Mouse (Mus musculus): ENCODE data around the gene Ddx41. TPM values are rescaled to one million over a fixed set of nuclear protein-coding genes. Genes with fewer than 3 reads are reported as not detected.

Ddx41 gene
- total RNA-seq, 2 experiments from 2014 or later: 1.3 to 17.6 TPM

DNA sequence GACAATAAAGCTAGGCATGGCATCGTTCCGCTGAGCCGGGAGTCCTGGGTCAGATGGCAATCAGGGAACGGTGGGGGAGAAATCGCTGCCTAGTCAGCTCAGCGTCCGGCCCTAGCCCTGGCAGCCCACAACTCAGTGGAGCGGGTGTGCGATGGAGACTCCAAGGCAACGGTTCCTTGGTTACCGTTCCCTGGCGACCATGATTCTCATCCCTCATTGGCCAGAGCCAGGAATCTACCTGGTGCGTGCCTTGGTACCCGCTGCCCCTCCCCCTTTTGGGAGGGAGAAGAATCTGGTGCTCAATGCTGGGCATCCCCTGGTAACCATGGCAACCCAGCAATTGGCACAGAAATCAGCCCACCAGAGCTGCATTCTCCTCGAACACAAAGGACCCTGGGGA lies 52.9 kb downstream of the Ddx41 start:
- ATAC-seq (replicated peaks; ENCODE audit: low FRiP score, poor library complexity, severe bottlenecking): no peak

DNA sequence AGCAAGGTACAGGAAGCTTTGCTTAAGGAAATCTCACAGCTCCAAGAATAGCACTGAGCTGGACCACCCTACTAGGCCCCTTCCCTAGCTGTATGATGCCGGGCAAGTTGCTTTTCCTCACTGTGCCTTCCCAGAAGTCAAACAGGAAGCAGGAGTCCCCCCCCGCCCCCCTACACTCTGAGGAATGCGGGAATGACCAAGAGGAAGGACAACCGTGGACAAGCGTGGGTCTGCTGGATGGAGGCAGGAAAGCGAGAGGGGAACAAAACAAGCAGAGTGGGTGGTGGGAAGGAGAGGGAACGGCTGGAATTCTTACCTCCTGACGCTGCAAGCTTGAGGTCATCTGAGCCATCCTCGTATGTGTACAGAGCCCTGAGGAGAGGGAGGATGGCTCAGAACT lies 53.4 kb downstream of the Ddx41 start:
- ATAC-seq (replicated peaks; ENCODE audit: low FRiP score, poor library complexity, severe bottlenecking): no peak

DNA sequence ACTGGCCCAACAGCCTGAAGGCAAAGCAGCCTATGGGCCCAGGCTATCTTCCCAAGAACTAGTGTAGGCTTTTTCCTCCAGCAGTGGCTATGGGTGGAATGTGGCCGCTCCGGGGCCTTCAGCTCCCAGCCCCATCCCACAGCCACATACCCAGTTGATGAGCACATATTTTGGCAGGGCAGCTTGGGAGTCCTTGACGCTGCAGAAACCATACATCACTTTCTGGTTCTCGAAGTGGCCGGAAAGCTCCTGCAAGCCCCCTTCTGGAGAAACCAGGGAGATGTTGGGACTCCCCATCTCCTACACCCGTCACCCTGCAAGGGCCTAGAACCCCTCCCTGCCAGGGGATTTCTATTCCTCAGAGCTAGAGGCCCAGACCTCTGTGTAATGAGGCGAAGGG lies 53.9 kb downstream of the Ddx41 start:
- ATAC-seq (replicated peaks; ENCODE audit: low FRiP score, poor library complexity, severe bottlenecking): no peak

Other genes starting within 250 kb of the Ddx41 start
- gene Prelid1, start 216.2 kb downstream of the Ddx41 start, total RNA-seq (2015; ENCODE audit: low replicate concordance): 130 and 134 TPM in 2 replicates
- gene Prelid1, start 216.2 kb downstream of the Ddx41 start, total RNA-seq (2017; ENCODE audit: low replicate concordance): 36.8 and 38.1 TPM in 2 replicates
- 44.1 and 62.1 TPM in 2 replicates for gene Rab24, start 214.7 kb downstream of the Ddx41 start, total RNA-seq (2015; ENCODE audit: low replicate concordance)
- gene Rab24, start 214.7 kb downstream of the Ddx41 start, total RNA-seq (2017; ENCODE audit: low replicate concordance): 12.9 and 19.2 TPM in 2 replicates
- 14.2 and 15.0 TPM in 2 replicates for gene Mxd3, start 206.8 kb downstream of the Ddx41 start, total RNA-seq (2015; ENCODE audit: low replicate concordance)
- gene Mxd3, start 206.8 kb downstream of the Ddx41 start, total RNA-seq (2017; ENCODE audit: low replicate concordance): 20.1 and 28.7 TPM in 2 replicates
- gene Lman2, start 173.9 kb downstream of the Ddx41 start, total RNA-seq (2015; ENCODE audit: low replicate concordance): 19.6 and 20.2 TPM in 2 replicates
- 31.8 and 33.4 TPM in 2 replicates for gene Lman2, start 173.9 kb downstream of the Ddx41 start, total RNA-seq (2017; ENCODE audit: low replicate concordance)
- 9.0 and 14.2 TPM in 2 replicates for gene Rgs14, start 166.9 kb downstream of the Ddx41 start, total RNA-seq (2015; ENCODE audit: low replicate concordance)
- gene Rgs14, start 166.9 kb downstream of the Ddx41 start, total RNA-seq (2017; ENCODE audit: low replicate concordance): 7.8 and 7.9 TPM in 2 replicates
- gene Slc34a1, start 138.5 kb downstream of the Ddx41 start, total RNA-seq (2015; ENCODE audit: low replicate concordance): not detected in 2 replicates
- gene Slc34a1, start 138.5 kb downstream of the Ddx41 start, total RNA-seq (2017; ENCODE audit: low replicate concordance): not detected in 2 replicates
- gene Pfn3, start 121.4 kb downstream of the Ddx41 start, total RNA-seq (2015; ENCODE audit: low replicate concordance): not detected in 2 replicates
- not detected in 2 replicates for gene Pfn3, start 121.4 kb downstream of the Ddx41 start, total RNA-seq (2017; ENCODE audit: low replicate concordance)
- gene F12, start 109.9 kb downstream of the Ddx41 start, total RNA-seq (2015; ENCODE audit: low replicate concordance): not detected in 2 replicates
- not detected in 2 replicates for gene F12, start 109.9 kb downstream of the Ddx41 start, total RNA-seq (2017; ENCODE audit: low replicate concordance)
- 24.2 and 25.2 TPM in 2 replicates for gene Grk6, start 91.6 kb downstream of the Ddx41 start, total RNA-seq (2015; ENCODE audit: low replicate concordance)
- 33.4 and 38.2 TPM in 2 replicates for gene Grk6, start 91.6 kb downstream of the Ddx41 start, total RNA-seq (2017; ENCODE audit: low replicate concordance)
- gene Prr7, start 72.4 kb downstream of the Ddx41 start, total RNA-seq (2015; ENCODE audit: low replicate concordance): not detected in 2 replicates
- not detected in 2 replicates for gene Prr7, start 72.4 kb downstream of the Ddx41 start, total RNA-seq (2017; ENCODE audit: low replicate concordance)
- gene Dbn1, start 48.5 kb downstream of the Ddx41 start, total RNA-seq (2015; ENCODE audit: low replicate concordance): 0.42 TPM in 1 of 2 replicates, not detected in the other
- gene Dbn1, start 48.5 kb downstream of the Ddx41 start, total RNA-seq (2017; ENCODE audit: low replicate concordance): not detected in 2 replicates
- 1.7 and 1.9 TPM in 2 replicates for gene Pdlim7, start 23.0 kb downstream of the Ddx41 start, total RNA-seq (2015; ENCODE audit: low replicate concordance)
- 2.4 and 2.9 TPM in 2 replicates for gene Pdlim7, start 23.0 kb downstream of the Ddx41 start, total RNA-seq (2017; ENCODE audit: low replicate concordance)
- 11.9 and 19.2 TPM in 2 replicates for gene Dok3, start 7.4 kb downstream of the Ddx41 start, total RNA-seq (2015; ENCODE audit: low replicate concordance)
- gene Dok3, start 7.4 kb downstream of the Ddx41 start, total RNA-seq (2017; ENCODE audit: low replicate concordance): 12.5 and 12.9 TPM in 2 replicates
- gene Fam193b, start 34.5 kb upstream of the Ddx41 start, total RNA-seq (2015; ENCODE audit: low replicate concordance): 35.9 and 38.6 TPM in 2 replicates
- 18.0 and 23.7 TPM in 2 replicates for gene Fam193b, start 34.5 kb upstream of the Ddx41 start, total RNA-seq (2017; ENCODE audit: low replicate concordance)
- 16.3 and 23.4 TPM in 2 replicates for gene Tmed9, start 37.1 kb upstream of the Ddx41 start, total RNA-seq (2015; ENCODE audit: low replicate concordance)
- gene Tmed9, start 37.1 kb upstream of the Ddx41 start, total RNA-seq (2017; ENCODE audit: low replicate concordance): 25.1 and 34.2 TPM in 2 replicates
- gene B4galt7, start 63.2 kb upstream of the Ddx41 start, total RNA-seq (2015; ENCODE audit: low replicate concordance): 0.77 and 0.84 TPM in 2 replicates
- gene B4galt7, start 63.2 kb upstream of the Ddx41 start, total RNA-seq (2017; ENCODE audit: low replicate concordance): 0.42 and 4.3 TPM in 2 replicates
- 12.9 and 14.6 TPM in 2 replicates for gene Caml, start 86.3 kb upstream of the Ddx41 start, total RNA-seq (2015; ENCODE audit: low replicate concordance)
- 6.4 and 26.3 TPM in 2 replicates for gene Caml, start 86.3 kb upstream of the Ddx41 start, total RNA-seq (2017; ENCODE audit: low replicate concordance)
- gene Ddx46, start 98.4 kb upstream of the Ddx41 start, total RNA-seq (2015; ENCODE audit: low replicate concordance): 32.6 and 35.4 TPM in 2 replicates
- 36.6 and 42.2 TPM in 2 replicates for gene Ddx46, start 98.4 kb upstream of the Ddx41 start, total RNA-seq (2017; ENCODE audit: low replicate concordance)
- 15.2 and 23.6 TPM in 2 replicates for gene B230219D22Rik, start 156.5 kb upstream of the Ddx41 start, total RNA-seq (2015; ENCODE audit: low replicate concordance)
- gene B230219D22Rik, start 156.5 kb upstream of the Ddx41 start, total RNA-seq (2017; ENCODE audit: low replicate concordance): 15.1 and 19.1 TPM in 2 replicates
- gene Txndc15, start 178.0 kb upstream of the Ddx41 start, total RNA-seq (2015; ENCODE audit: low replicate concordance): 10.4 and 11.5 TPM in 2 replicates
- gene Txndc15, start 178.0 kb upstream of the Ddx41 start, total RNA-seq (2017; ENCODE audit: low replicate concordance): 4.2 and 7.0 TPM in 2 replicates
- 12.5 TPM in 1 of 2 replicates, not detected in the other for gene Pcbd2, start 190.7 kb upstream of the Ddx41 start, total RNA-seq (2015; ENCODE audit: low replicate concordance)
- 11.2 and 24.4 TPM in 2 replicates for gene Pcbd2, start 190.7 kb upstream of the Ddx41 start, total RNA-seq (2017; ENCODE audit: low replicate concordance)
- not detected in 2 replicates for gene Catsper3, start 247.9 kb upstream of the Ddx41 start, total RNA-seq (2015; ENCODE audit: low replicate concordance)
- gene Catsper3, start 247.9 kb upstream of the Ddx41 start, total RNA-seq (2017; ENCODE audit: low replicate concordance): not detected in 2 replicates